Mouse (Mus musculus): Measurements from ENCODE around the gene Klf11. TPM values are rescaled to one million over a fixed set of nuclear protein-coding genes. Genes with fewer than 3 reads are reported as not detected.

Gene Klf11
- polyA plus RNA-seq, 1 experiment = 4.2 TPM

GRCm38 (mm10) chr12:24623486-24624251 lies 27.4 kb upstream of the Klf11 start:
- Histone ChIP-seq H3K4me3 (ENCODE audit: low read depth, low read length) (no peak overlapping the region), H3K36me3 (ENCODE audit: control insufficient read depth, insufficient read depth, low read length) (no peaks in the 10 kb centered on the region), H3K4me1 (ENCODE audit: control insufficient read depth, insufficient read depth, insufficient read length, low read length) (no peaks in the 10 kb centered on the region), H3K27me3 (ENCODE audit: control insufficient read depth, insufficient read depth, low read length) (no peaks in the 10 kb centered on the region), H3K27ac (ENCODE audit: insufficient read depth, low read depth, low read length) (no peak overlapping the region)
- WGBS = 60% methylated on average over 12 of the region's 12 CpGs
- TF ChIP-seq POLR2A (IDR thresholded peaks at IDR 0.05; ENCODE audit: low read depth, low read length) (no peak), CTCF (IDR thresholded peaks at IDR 0.05; ENCODE audit: extremely low read depth, insufficient read length, insufficient replicate concordance, low read depth, low read length) (no peak)

DNA sequence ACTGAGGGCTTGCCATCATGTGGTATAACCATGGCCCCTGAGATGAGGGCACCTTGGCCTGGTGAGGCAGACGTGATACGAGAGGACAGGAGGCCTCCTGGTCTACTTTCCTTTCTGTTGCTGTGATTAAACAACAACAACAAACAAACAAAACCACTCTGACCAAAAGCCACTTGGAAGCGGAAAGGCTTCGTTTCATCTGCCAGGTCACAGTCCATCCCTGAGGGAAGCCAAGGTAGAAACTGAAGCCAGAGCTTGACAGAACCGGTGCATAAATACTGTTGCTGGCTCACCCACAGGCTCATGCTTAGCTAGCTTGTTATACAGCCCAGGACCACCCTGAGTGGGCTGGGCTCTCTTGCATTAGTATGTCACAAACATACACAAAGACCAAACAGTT lies 24.7 kb upstream of the Klf11 start:
- no peak overlapping the region for H3K27ac ChIP-seq (ENCODE audit: insufficient read depth, low read depth, low read length)
- 78% methylated on average over 5 of the region's 5 CpGs for WGBS
- H3K36me3 ChIP-seq (ENCODE audit: control insufficient read depth, insufficient read depth, low read length) = no peaks in the 10 kb centered on the region
- TF ChIP-seq POLR2A (IDR thresholded peaks at IDR 0.05; ENCODE audit: low read depth, low read length) (no peak), CTCF (IDR thresholded peaks at IDR 0.05; ENCODE audit: extremely low read depth, insufficient read length, insufficient replicate concordance, low read depth, low read length) (no peak)
- H3K27me3 ChIP-seq (ENCODE audit: control insufficient read depth, insufficient read depth, low read length) = no peaks in the 10 kb centered on the region
- no peak overlapping the region for H3K4me3 ChIP-seq (ENCODE audit: low read depth, low read length)
- H3K4me1 ChIP-seq (ENCODE audit: control insufficient read depth, insufficient read depth, insufficient read length, low read length) = no peaks in the 10 kb centered on the region

DNA sequence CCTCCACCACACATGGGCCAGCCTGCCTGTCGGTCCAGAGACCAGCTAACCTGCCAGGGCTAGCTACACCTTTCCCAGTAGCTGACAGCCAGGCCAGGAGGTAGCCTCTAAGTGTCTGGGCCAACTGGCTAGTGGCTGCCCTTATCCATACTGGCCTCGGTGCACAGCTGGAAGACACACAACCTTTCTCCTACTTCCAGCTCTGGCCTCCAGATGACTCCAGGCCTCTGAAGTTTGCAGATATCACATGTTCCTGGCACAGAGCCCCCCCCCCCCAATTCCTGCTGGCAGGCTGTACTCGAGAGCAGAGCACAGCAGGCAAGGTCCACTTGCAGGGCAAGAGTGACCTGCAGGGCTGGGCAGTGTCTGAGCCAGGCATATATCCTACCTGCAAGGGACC lies 23.9 kb upstream of the Klf11 start:
- Histone ChIP-seq H3K4me1 (ENCODE audit: control insufficient read depth, insufficient read depth, insufficient read length, low read length) (no peaks in the 10 kb centered on the region), H3K36me3 (ENCODE audit: control insufficient read depth, insufficient read depth, low read length) (no peaks in the 10 kb centered on the region), H3K4me3 (ENCODE audit: low read depth, low read length) (no peak overlapping the region), H3K27me3 (ENCODE audit: control insufficient read depth, insufficient read depth, low read length) (no peaks in the 10 kb centered on the region), H3K27ac (ENCODE audit: insufficient read depth, low read depth, low read length) (no peak overlapping the region)
- 61% methylated on average over 3 of the region's 3 CpGs for WGBS
- TF ChIP-seq POLR2A (IDR thresholded peaks at IDR 0.05; ENCODE audit: low read depth, low read length) (no peak), CTCF (IDR thresholded peaks at IDR 0.05; ENCODE audit: extremely low read depth, insufficient read length, insufficient replicate concordance, low read depth, low read length) (no peak)

DNA sequence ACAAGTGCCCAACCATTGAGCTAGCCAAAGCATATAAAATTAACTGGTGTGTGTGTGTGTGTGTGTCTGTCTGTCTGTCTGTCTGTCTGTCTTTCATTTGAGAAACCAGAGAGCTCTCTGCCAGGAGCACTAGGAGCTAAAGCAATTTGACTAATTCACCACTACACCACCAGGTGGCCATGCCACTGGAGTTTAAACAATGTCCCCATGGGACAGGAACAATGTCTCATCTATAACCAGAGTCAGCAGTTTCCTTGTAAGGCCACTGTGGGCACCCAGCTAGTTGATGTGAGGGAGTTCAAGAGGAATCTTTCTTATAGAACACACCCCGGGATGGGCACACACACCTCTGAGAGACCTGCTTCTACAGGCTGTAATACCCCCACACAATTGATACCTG lies 20.9 kb upstream of the Klf11 start:
- Histone ChIP-seq H3K4me1 (ENCODE audit: control insufficient read depth, insufficient read depth, insufficient read length, low read length) (no peaks in the 10 kb centered on the region), H3K36me3 (ENCODE audit: control insufficient read depth, insufficient read depth, low read length) (no peaks in the 10 kb centered on the region), H3K27me3 (ENCODE audit: control insufficient read depth, insufficient read depth, low read length) (no peaks in the 10 kb centered on the region), H3K27ac (ENCODE audit: insufficient read depth, low read depth, low read length) (no peak overlapping the region), H3K4me3 (ENCODE audit: low read depth, low read length) (no peak overlapping the region)
- 21% methylated on average over 1 of the region's 1 CpGs for WGBS
- no peak for TF ChIP-seq CTCF (IDR thresholded peaks at IDR 0.05; ENCODE audit: extremely low read depth, insufficient read length, insufficient replicate concordance, low read depth, low read length)
- TF ChIP-seq POLR2A (IDR thresholded peaks at IDR 0.05; ENCODE audit: low read depth, low read length) = no peak

- H3K4me3 ChIP-seq (ENCODE audit: low read depth, low read length) = no peak overlapping the region
- no peaks in the 10 kb centered on the region for H3K36me3 ChIP-seq (ENCODE audit: control insufficient read depth, insufficient read depth, low read length)
- TF ChIP-seq POLR2A (IDR thresholded peaks at IDR 0.05; ENCODE audit: low read depth, low read length) = no peak
- TF ChIP-seq CTCF (IDR thresholded peaks at IDR 0.05; ENCODE audit: extremely low read depth, insufficient read length, insufficient replicate concordance, low read depth, low read length) = no peak
- H3K27me3 ChIP-seq (ENCODE audit: control insufficient read depth, insufficient read depth, low read length) = no peaks in the 10 kb centered on the region
- no peaks in the 10 kb centered on the region for H3K4me1 ChIP-seq (ENCODE audit: control insufficient read depth, insufficient read depth, insufficient read length, low read length)
- no peak overlapping the region for H3K27ac ChIP-seq (ENCODE audit: insufficient read depth, low read depth, low read length)
- 72% methylated on average over 4 of the region's 4 CpGs for WGBS
Measured at GRCm38 (mm10) chr12:24632404-24632803, 18.7 kb upstream of the Klf11 start.

DNA sequence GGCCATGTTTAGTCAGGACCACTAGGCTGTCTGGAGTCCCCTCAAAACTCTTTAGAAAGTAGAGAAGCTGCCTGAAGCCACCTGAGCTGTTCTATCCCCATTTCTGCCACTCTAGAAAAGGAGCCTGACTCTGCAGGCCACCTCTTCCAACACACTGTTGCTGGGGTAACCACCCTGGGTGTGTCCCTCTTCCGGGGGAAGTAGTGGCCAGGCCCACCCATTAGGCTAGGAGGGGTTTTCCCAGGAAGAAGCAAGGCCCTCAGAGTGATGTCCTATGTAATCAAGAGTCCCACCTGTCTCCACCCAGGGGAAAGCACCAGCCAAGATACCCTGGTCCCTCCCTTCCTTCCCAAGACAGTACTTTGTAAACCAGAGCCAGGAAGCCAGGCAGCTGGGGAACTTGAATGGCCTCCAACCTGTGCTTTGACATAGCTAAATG lies 17.3 kb upstream of the Klf11 start:
- no peak overlapping the region for H3K27ac ChIP-seq (ENCODE audit: insufficient read depth, low read depth, low read length)
- WGBS = 21% methylated on average over 1 of the region's 1 CpGs

DNA sequence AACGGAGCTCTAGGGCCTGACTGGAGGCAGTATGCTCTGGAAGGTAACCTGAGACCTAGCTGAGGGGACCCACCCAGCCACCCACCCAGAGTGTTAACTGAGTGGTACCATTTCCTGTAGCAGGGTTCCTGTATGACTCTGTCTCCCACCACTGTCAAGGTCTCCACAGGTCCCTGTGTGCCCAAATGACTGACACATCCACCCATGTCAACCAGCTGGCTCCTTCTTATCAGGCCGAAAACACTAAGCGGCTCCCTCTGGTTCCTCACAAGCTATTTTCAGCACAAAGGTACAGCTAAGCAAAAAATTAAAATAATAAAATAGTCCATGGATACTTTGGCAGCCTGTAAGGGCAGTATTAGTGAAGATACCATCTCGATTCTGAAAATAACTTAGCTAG lies 16.9 kb upstream of the Klf11 start:
- TF ChIP-seq POLR2A (IDR thresholded peaks at IDR 0.05; ENCODE audit: low read depth, low read length) (no peak), CTCF (IDR thresholded peaks at IDR 0.05; ENCODE audit: extremely low read depth, insufficient read length, insufficient replicate concordance, low read depth, low read length) (no peak)
- 76% methylated on average over 4 of the region's 4 CpGs for WGBS
- Histone ChIP-seq H3K27ac (ENCODE audit: insufficient read depth, low read depth, low read length) (no peak overlapping the region), H3K27me3 (ENCODE audit: control insufficient read depth, insufficient read depth, low read length) (no peaks in the 10 kb centered on the region), H3K4me1 (ENCODE audit: control insufficient read depth, insufficient read depth, insufficient read length, low read length) (no peaks in the 10 kb centered on the region), H3K4me3 (ENCODE audit: low read depth, low read length) (no peak overlapping the region), H3K36me3 (ENCODE audit: control insufficient read depth, insufficient read depth, low read length) (no peaks in the 10 kb centered on the region)

More for the DNA sequence above, 17.3 kb upstream of the Klf11 start:
- no peak overlapping the region for H3K4me3 ChIP-seq (ENCODE audit: low read depth, low read length)
- TF ChIP-seq POLR2A (IDR thresholded peaks at IDR 0.05; ENCODE audit: low read depth, low read length) (no peak), CTCF (IDR thresholded peaks at IDR 0.05; ENCODE audit: extremely low read depth, insufficient read length, insufficient replicate concordance, low read depth, low read length) (no peak)
- H3K27me3 ChIP-seq (ENCODE audit: control insufficient read depth, insufficient read depth, low read length) = no peaks in the 10 kb centered on the region
- H3K36me3 ChIP-seq (ENCODE audit: control insufficient read depth, insufficient read depth, low read length) = no peaks in the 10 kb centered on the region
- no peaks in the 10 kb centered on the region for H3K4me1 ChIP-seq (ENCODE audit: control insufficient read depth, insufficient read depth, insufficient read length, low read length)
